Mouse (Mus musculus) embryonic stem cell, embryonic (primary cell): ENCODE measurements around the gene Ankrd34a.

Source experiments
- CTCF ChIA-PET, 4 experiments: fragments of 300-600 bp in 2 of 4; fragments of 350-600 bp in 2 of 4; sonication (Branson Sonifier 250); formaldehyde crosslinking; loops; one replicate each; lab custom pipeline; 2022; ENCODE audit warnings: inconsistent platforms in 2 of 4; lab: Charles Lee
- POLR2A ChIA-PET, 4 experiments: fragments of 300-600 bp in 2 of 4; fragments of 350-600 bp in 2 of 4; sonication (Branson Sonifier 250); formaldehyde crosslinking; loops; one replicate each; lab custom pipeline; 2022; ENCODE audit warnings: antibody characterized with exemption in 4 of 4, inconsistent platforms in 1 of 4; lab: Charles Lee

The Ankrd34a gene

DNA sequence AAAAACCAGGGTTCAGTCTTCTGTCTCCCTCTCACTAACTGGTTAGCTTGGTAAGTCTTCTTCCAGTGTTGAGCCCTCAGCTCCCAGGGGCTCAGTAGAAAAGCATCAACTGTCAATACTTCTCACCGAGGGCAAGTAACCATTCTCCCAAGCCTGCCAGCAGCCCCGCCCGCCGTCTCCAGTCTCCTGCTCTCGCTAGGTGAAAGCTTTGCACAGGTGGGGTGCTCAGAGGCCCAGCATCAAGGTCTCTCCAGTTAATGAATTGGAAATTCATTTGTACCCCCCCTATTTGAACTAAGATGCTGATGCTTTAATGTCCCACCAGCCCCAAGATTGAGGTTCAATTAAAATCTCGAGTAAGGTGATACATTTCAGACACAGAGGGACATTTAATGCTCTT, 15.3 kb upstream of the Ankrd34a start:
- POLR2A ChIA-PET: interaction anchor here (0.6 to 21.5 kb wide), 29 partner anchors 9 to 241 kb away, joined by 3 to 969 read pairs (median 4); partner anchors contain the start of genes Polr3gl (in 4 of the 4), Rbm8a (in 2 of the 4), Txnip (in 2 of the 4) and Itga10 (in 1 of the 4)
- CTCF ChIA-PET: interaction anchor here (0.6 to 3.4 kb wide), 27 partner anchors 8 to 82 kb away, joined by 3 to 42 read pairs (median 10); partner anchors contain the start of genes Itga10 (in 3 of the 4), Lix1l (in 1 of the 4), Polr3gl (in 1 of the 4) and Rbm8a (in 1 of the 4)

- ChIA-PET CTCF (interaction anchor here (0.6 to 3.4 kb wide), 16 partner anchors 7 to 551 kb away, joined by 3 to 42 read pairs (median 12); partner anchors contain the start of genes Lix1l (in 1 of the 4) and Polr3gl (in 1 of the 4)), POLR2A (interaction anchor here in 3 of 4 experiments (0.8 to 21.5 kb wide), 16 partner anchors 8 to 97 kb away, joined by 3 to 969 read pairs (median 3); partner anchors contain the start of genes Polr3gl (in 2 of the 3), Txnip (in 2 of the 3) and Itga10 (in 1 of the 3))
Observed at GRCm38 (mm10) chr3:96581771-96582515, 14.5 kb upstream of the Ankrd34a start.

DNA sequence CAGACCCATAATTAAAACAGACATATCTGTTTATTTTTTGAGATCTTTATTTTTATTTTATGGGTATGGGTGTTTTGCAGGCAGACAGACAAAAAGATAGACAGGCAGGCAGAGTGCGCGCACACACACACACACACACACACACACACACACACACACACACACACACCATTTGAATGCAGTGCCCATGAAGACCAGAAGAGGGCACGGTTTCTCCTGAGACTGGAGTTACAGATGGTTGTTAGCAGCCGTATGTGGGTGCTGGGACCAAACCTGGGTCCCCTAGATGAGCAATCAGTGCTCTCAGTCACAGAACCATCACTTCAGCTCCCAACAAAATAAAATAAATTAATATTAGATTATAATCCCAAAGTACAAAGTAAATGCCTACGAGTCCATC, 13.1 kb upstream of the Ankrd34a start:
- ChIA-PET CTCF (interaction anchor here in 2 of 4 experiments (0.6 to 0.9 kb wide), 2 partner anchors 56 to 101 kb away, joined by 3 read pairs; no protein-coding TSS in a partner anchor), POLR2A (interaction anchor here in 2 of 4 experiments (0.7 to 1.6 kb wide), 6 partner anchors 11 to 58 kb away, joined by 3 to 4 read pairs (median 3); partner anchors contain the start of genes Polr3gl (in 2 of the 2) and Hfe2 (in 1 of the 2))

GRCm38 (mm10) chr3:96590657-96591056, 5.8 kb upstream of the Ankrd34a start:
- POLR2A ChIA-PET: interaction anchor here (0.6 to 2.9 kb wide), 15 partner anchors 9 to 711 kb away, joined by 3 to 11 read pairs (median 4); partner anchors contain the start of genes Gm16253 (in 4 of the 4), Lix1l (in 2 of the 4) and Rbm8a (in 2 of the 4)

GRCm38 (mm10) chr3:96593374-96593773, 3.1 kb upstream of the Ankrd34a start:
- CTCF ChIA-PET: interaction anchor here (0.6 to 3.5 kb wide), 45 partner anchors 7 to 1333 kb away, joined by 3 to 37 read pairs (median 4); partner anchors contain the start of genes Itga10 (in 3 of the 4), Gm16253 (in 2 of the 4), Pias3 (in 2 of the 4) and Gm42957 (in 1 of the 4)
- POLR2A ChIA-PET: interaction anchor here (0.5 to 3.0 kb wide), 70 partner anchors 8 to 641 kb away, joined by 3 to 52 read pairs (median 5); partner anchors contain the start of genes Gm16253 (in 4 of the 4), Rbm8a (in 3 of the 4), Txnip (in 3 of the 4) and Ankrd35 (in 1 of the 4)

More at GRCm38 (mm10) chr3:96590657-96591056, 5.8 kb upstream of the Ankrd34a start:
- CTCF ChIA-PET: interaction anchor here in 3 of 4 experiments (0.6 to 2.1 kb wide), 4 partner anchors 10 to 678 kb away, joined by 3 to 7 read pairs (median 3); no protein-coding TSS in a partner anchor

DNA sequence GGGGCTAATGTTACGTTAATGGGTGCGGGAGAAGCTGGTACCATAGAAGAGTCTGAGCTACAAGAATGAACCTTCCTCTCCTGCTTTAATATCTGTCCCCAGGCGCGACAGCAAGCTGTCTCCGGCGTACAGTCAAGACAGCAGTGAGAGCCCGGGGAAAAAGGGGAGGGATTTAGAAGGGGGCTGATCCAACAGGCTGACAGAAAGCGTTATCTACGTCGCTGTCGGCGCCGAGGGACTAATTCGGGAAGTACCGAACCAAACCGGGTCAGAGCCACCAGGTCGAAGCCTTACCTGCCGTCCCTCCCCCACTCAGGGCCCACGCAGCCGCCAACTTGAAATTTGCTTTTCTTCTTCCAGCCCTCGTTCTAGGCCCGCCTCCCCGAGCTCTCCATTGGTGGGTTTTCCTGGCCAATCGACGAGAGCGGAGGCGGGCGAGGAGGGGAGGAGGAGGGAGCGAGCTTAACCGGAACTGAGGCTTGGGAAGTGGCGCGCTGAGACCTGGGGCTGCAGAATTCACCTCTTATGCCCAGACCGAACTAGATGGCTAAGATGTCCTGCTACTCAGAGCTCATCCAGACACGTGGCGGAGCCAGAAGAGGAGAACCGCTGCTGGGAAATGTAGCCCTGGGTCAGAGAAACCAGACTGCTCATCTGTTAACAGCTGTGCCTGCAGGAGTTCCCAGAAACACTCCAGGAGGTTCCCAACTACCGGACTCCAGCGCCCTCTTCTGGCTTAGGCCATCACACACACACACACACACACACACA, 2.5 kb upstream of the Ankrd34a start, which contains the start of gene Polr3gl:
Gene Polr3gl (minus strand): TSS at position 392 of the 771 bp plus-strand sequence.
- POLR2A ChIA-PET: interaction anchor here (0.5 to 3.0 kb wide), 81 partner anchors 8 to 641 kb away, joined by 3 to 52 read pairs (median 4); partner anchors contain the start of genes Gm16253 (in 4 of the 4), Rbm8a (in 3 of the 4), Txnip (in 3 of the 4) and Ankrd35 (in 1 of the 4)
- CTCF ChIA-PET: interaction anchor here (0.5 to 3.5 kb wide), 60 partner anchors 8 to 1333 kb away, joined by 3 to 37 read pairs (median 4); partner anchors contain the start of genes Itga10 (in 3 of the 4), Gm16253 (in 2 of the 4), Pias3 (in 2 of the 4) and Gm42957 (in 1 of the 4)

- ChIA-PET POLR2A (interaction anchor here (0.9 to 3.0 kb wide), 32 partner anchors 10 to 333 kb away, joined by 3 to 52 read pairs (median 7); partner anchors contain the start of genes Gm16253 (in 3 of the 4), Rbm8a (in 3 of the 4), Txnip (in 3 of the 4) and Ankrd35 (in 1 of the 4)), CTCF (interaction anchor here (0.5 to 3.5 kb wide), 17 partner anchors 9 to 529 kb away, joined by 3 to 37 read pairs (median 5); partner anchors contain the start of genes Gm16253 (in 1 of the 4) and Pias3 (in 1 of the 4))
Observed at GRCm38 (mm10) chr3:96594851-96595250, 1.6 kb upstream of the Ankrd34a start.

GRCm38 (mm10) chr3:96595661-96596060, 775 bp upstream of the Ankrd34a start:
- ChIA-PET CTCF (interaction anchor here in 1 of 4 experiments (1.1 to 1.9 kb wide), 3 partner anchors 16 to 68 kb away, joined by 3 to 6 read pairs (median 3); no protein-coding TSS in a partner anchor), POLR2A (interaction anchor here in 3 of 4 experiments (0.7 to 3.0 kb wide), 10 partner anchors 18 to 326 kb away, joined by 3 to 16 read pairs (median 6); partner anchors contain the start of genes Rbm8a (in 3 of the 3), Txnip (in 3 of the 3), Gm16253 (in 2 of the 3) and Hist2h2bb (in 1 of the 3))

GRCm38 (mm10) chr3:96596855-96597254, 419 bp downstream of the Ankrd34a start:
- CTCF ChIA-PET: interaction anchor here (0.5 to 1.9 kb wide), 9 partner anchors 17 to 631 kb away, joined by 3 to 10 read pairs (median 3); partner anchors contain the start of gene Nudt17 (in 1 of the 4)
- POLR2A ChIA-PET: interaction anchor here in 3 of 4 experiments (0.6 to 2.5 kb wide), 19 partner anchors 9 to 327 kb away, joined by 3 to 12 read pairs (median 4); partner anchors contain the start of genes Gm16253 (in 2 of the 3), Rbm8a (in 2 of the 3), Gm42957 (in 1 of the 3) and Hist2h2bb (in 1 of the 3)

DNA sequence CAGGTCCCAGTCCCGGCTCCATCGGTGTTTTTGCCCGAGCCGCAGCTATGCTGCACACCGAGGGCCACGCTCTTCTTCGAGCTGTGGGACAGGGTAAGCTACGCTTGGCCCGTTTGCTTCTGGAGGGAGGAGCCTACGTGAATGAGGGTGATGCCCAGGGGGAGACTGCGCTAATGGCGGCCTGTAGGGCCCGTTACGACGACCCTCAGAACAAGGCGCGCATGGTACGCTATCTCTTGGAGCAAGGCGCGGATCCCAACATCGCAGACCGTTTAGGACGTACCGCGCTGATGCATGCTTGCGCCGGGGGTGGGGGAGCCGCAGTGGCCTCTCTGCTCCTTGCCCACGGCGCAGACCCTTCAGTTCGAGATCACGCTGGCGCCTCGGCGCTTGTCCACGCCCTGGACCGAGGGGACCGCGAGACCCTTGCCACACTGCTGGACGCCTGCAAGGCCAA, 1.0 kb downstream of the Ankrd34a start:
- CTCF ChIA-PET: interaction anchor here (0.5 to 1.9 kb wide), 7 partner anchors 18 to 631 kb away, joined by 3 to 10 read pairs (median 4); no protein-coding TSS in a partner anchor
- POLR2A ChIA-PET: interaction anchor here in 3 of 4 experiments (0.6 to 2.5 kb wide), 17 partner anchors 9 to 211 kb away, joined by 3 to 12 read pairs (median 4); partner anchors contain the start of genes Gm16253 (in 2 of the 3), Rbm8a (in 2 of the 3), Gm42957 (in 1 of the 3) and Pex11b (in 1 of the 3)

DNA sequence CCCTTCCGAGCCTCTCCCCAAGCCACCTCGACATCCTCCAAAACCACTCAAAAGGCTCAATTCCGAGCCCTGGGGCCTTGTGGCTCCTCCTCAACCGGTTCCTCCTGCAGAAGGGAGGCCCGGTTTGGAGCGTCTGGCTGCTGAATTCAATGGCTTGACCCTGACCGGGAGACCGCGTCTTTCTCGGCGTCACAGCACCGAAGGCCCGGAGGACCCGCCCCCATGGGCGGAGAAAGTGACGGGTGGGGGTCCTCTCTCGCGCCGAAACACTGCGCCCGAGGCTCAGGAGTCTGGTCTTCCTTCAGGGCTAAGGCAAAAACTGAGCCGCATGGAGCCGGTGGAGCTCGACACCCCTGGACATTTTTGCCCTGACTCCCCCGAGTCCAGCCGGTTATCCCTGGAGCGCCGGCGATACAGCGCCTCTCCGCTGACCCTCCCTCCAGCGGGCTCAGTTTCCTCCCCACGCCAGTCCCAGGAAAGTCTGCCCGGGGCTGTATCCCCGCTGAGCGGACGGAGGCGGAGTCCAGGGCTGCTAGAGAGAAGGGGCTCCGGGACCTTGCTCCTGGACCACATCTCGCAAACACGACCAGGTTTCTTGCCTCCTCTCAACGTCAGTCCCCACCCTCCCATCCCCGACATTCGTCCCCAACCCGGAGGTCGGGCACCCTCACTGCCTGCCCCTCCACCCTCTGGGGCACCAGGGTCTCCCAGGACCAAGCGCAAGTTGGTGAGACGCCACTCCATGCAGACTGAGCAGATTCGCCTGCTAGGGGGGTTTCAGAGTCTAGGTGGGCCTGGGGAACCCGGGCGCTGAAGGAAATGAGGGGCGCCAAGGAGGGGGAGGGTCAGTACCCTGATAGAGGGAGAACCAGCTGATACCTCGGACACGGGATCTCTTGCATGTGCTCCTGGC, 2.0 kb downstream of the Ankrd34a start:
- CTCF ChIA-PET: interaction anchor here in 1 of 4 experiments (0.6 to 0.7 kb wide), 2 partner anchors 19 to 210 kb away, joined by 3 to 4 read pairs; no protein-coding TSS in a partner anchor
- POLR2A ChIA-PET: interaction anchor here in 3 of 4 experiments (0.5 to 3.0 kb wide), 6 partner anchors 11 to 1006 kb away, joined by 3 to 13 read pairs (median 6); partner anchors contain the start of genes Rbm8a (in 1 of the 3) and Txnip (in 1 of the 3)

- ChIA-PET CTCF (interaction anchor here in 2 of 4 experiments (0.6 to 0.7 kb wide), 4 partner anchors 19 to 209 kb away, joined by 3 to 6 read pairs (median 4); no protein-coding TSS in a partner anchor), POLR2A (interaction anchor here in 3 of 4 experiments (0.5 to 3.0 kb wide), 8 partner anchors 17 to 1006 kb away, joined by 3 to 27 read pairs (median 4); partner anchors contain the start of genes Rbm8a (in 2 of the 3) and Txnip (in 1 of the 3))
Observed at GRCm38 (mm10) chr3:96599069-96599393, 2.6 kb downstream of the Ankrd34a start.

DNA sequence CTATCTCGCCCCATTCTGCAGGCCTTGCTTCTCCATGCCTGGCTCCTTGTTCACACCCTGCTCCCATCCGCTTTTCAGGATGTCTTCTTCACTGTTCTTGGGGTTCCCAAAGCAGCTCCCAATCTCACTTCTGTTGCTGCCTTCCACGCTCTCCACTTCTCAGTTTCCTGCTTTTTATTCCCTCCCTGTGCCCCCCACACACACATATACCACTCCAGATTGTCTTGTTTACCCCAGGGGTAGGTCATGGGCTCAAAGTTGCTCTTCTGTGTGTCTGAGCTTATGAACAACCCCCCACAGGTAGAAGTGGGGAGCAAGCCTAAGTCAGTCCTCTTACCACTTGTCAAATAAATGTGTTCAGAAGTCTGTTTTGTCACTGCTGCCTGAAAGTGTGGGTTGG, 3.0 kb downstream of the Ankrd34a start:
- CTCF ChIA-PET: interaction anchor here in 2 of 4 experiments (0.6 to 0.7 kb wide), 3 partner anchors 31 to 209 kb away, joined by 3 to 6 read pairs (median 4); no protein-coding TSS in a partner anchor

GRCm38 (mm10) chr3:96600639-96601250, 4.3 kb downstream of the Ankrd34a start, which contains the start of gene Lix1l:
TSS of gene Lix1l (plus strand) at chr3:96601149.
- ChIA-PET POLR2A (interaction anchor here (0.5 to 3.0 kb wide), 52 partner anchors 9 to 338 kb away, joined by 3 to 57 read pairs (median 4); partner anchors contain the start of genes Rbm8a (in 3 of the 4), Txnip (in 3 of the 4), Gm16253 (in 2 of the 4) and Hist2h2bb (in 2 of the 4)), CTCF (interaction anchor here in 3 of 4 experiments (0.6 to 1.7 kb wide), 20 partner anchors 8 to 173 kb away, joined by 3 to 11 read pairs (median 4); partner anchors contain the start of genes Gm16253 (in 1 of the 3), Itga10 (in 1 of the 3) and Rbm8a (in 1 of the 3))

More for the DNA sequence above, 3.0 kb downstream of the Ankrd34a start:
- POLR2A ChIA-PET: interaction anchor here in 3 of 4 experiments (0.6 to 3.0 kb wide), 9 partner anchors 17 to 106 kb away, joined by 3 to 27 read pairs (median 5); partner anchors contain the start of genes Rbm8a (in 3 of the 3) and Txnip (in 1 of the 3)
